Mouse (Mus musculus): ENCODE measurements around the gene Ptpn7. TPM values are rescaled to one million over a fixed set of nuclear protein-coding genes. Genes with fewer than 3 reads are reported as not detected.
"Not testable (repeated sequence)": the region's sequence is repeated elsewhere in the genome, so short reads cannot be mapped to it uniquely, and the experiment has no call there.

Ptpn7 gene
- polyA plus RNA-seq, 1 experiment from 2014 or later: 0.36 TPM

DNA sequence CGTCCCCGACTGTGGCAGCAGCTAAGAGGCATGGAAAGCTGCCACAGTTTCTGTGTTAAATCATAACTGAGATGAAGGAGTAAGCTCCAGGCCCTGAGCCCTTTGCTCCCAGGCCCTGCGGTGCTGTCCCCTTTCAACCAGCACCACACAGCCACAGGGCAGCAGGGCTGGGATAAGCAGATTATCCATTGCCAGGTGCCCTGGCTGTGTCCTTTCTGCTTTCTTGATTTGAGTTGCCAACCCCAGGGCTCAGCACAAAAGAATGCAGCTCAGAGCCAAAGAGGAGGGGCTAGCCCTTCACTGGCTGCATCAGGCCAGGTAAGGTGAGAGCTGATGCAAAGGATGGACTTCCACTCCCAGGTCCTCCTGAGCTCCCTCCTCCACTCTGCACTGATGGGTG, 45.2 kb downstream of the Ptpn7 start:
- Histone ChIP-seq H3K4me2 (no peak overlapping the region), H3K9ac (replicated peaks) (no peak overlapping the region), H3K27ac (replicated peaks) (no peak overlapping the region), H3K9me3 (replicated peaks) (no peaks in the 10 kb centered on the region), H3K4me1 (0 out of 2 replicates have a peak, but pooled peaks cover 3% of the 10 kb centered on the region), H3K27me3 (replicated peaks) (no peaks in the 10 kb centered on the region), H3K4me3 (replicated peaks) (no peak overlapping the region), H3K36me3 (no peaks in the 10 kb centered on the region)
- no peak for ATAC-seq (ENCODE audit: low FRiP score)
- WGBS: 94% methylated on average over 3 of the region's 3 CpGs

DNA sequence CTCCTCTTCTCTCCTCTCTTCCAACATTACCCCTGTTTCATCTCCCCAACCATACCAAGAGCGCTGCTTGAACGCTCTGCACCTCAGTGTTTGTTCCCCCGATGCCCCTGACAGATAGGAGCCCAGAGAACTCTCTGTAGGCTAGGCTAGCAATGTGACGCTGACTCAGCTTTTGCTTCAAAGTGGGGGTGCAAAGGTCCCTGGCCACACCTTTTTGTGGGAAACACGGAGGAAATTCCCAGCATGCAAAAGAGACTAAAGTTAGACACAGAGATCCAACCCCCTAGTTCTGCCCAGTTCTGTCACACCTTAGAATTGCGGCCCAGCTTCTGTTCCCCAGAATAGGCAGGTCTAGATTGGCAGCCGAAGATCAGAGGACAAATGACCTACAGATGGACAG, 46.4 kb downstream of the Ptpn7 start:
- no peak overlapping the region for H3K27ac ChIP-seq (replicated peaks)
- H3K9ac ChIP-seq (replicated peaks): no peak overlapping the region
- no peaks in the 10 kb centered on the region for H3K27me3 ChIP-seq (replicated peaks)
- no peak overlapping the region for H3K4me2 ChIP-seq
- no peaks in the 10 kb centered on the region for H3K36me3 ChIP-seq
- WGBS: 93% methylated on average over 7 of the region's 7 CpGs
- H3K4me3 ChIP-seq (replicated peaks): no peak overlapping the region
- H3K4me1 ChIP-seq: 0 out of 2 replicates have a peak, but pooled peaks cover 3% of the 10 kb centered on the region
- no peaks in the 10 kb centered on the region for H3K9me3 ChIP-seq (replicated peaks)
- ATAC-seq (ENCODE audit: low FRiP score): no peak

DNA sequence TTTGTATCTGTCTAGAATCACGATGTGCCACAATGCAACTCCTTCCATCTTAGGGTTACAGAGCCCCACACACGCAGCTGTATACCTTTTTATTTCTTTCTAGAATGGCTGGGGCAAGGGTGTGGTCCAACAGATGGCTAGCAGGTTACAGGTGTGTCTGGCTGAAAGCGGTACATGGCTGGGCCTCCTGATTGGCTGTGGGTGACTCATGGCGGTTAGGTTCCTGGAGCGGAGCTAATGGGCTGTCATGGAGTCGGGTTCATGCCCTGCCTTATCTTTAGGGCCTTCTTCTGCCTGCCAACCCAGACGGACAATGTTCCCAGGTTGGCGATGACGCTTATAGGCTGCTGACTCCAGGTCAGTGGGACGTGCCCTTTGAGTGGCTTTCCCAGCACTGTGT, 48.3 kb downstream of the Ptpn7 start:
- H3K27me3 ChIP-seq (replicated peaks): no peaks in the 10 kb centered on the region
- ATAC-seq (ENCODE audit: low FRiP score): no peak
- 0 out of 2 replicates have a peak, but pooled peaks cover 3% of the 10 kb centered on the region for H3K4me1 ChIP-seq
- H3K4me3 ChIP-seq (replicated peaks): no peak overlapping the region
- no peak overlapping the region for H3K27ac ChIP-seq (replicated peaks)
- WGBS: 89% methylated on average over 10 of the region's 10 CpGs
- H3K9ac ChIP-seq (replicated peaks): no peak overlapping the region
- H3K4me2 ChIP-seq: no peak overlapping the region
- no peaks in the 10 kb centered on the region for H3K9me3 ChIP-seq (replicated peaks)
- no peaks in the 10 kb centered on the region for H3K36me3 ChIP-seq

DNA sequence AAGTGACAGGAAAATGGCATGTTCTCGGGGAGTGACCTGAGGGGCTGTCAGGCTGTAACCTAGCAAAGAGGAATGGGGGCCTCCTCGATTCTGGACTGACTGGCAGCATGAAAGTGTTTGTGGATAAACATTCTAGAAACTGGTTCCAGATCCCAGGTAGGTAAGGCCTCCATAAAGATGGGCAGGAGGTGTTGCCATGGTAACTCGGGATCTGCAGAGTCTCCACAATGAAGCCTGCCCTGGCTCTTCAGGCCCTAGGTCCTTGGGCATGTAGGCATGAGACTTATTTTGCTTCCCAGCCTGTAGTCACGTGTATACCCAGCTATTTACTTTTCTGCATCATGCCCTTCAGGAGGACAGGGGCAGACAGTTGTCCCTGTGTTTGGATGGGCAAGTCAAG, 48.8 kb downstream of the Ptpn7 start:
- Histone ChIP-seq H3K4me2 (no peak overlapping the region), H3K27ac (replicated peaks) (no peak overlapping the region), H3K9me3 (replicated peaks) (no peaks in the 10 kb centered on the region), H3K4me1 (0 out of 2 replicates have a peak, but pooled peaks cover 3% of the 10 kb centered on the region), H3K9ac (replicated peaks) (no peak overlapping the region), H3K4me3 (replicated peaks) (no peak overlapping the region), H3K36me3 (no peaks in the 10 kb centered on the region), H3K27me3 (replicated peaks) (no peaks in the 10 kb centered on the region)
- 86% methylated on average over 4 of the region's 4 CpGs for WGBS
- ATAC-seq (ENCODE audit: low FRiP score): no peak

DNA sequence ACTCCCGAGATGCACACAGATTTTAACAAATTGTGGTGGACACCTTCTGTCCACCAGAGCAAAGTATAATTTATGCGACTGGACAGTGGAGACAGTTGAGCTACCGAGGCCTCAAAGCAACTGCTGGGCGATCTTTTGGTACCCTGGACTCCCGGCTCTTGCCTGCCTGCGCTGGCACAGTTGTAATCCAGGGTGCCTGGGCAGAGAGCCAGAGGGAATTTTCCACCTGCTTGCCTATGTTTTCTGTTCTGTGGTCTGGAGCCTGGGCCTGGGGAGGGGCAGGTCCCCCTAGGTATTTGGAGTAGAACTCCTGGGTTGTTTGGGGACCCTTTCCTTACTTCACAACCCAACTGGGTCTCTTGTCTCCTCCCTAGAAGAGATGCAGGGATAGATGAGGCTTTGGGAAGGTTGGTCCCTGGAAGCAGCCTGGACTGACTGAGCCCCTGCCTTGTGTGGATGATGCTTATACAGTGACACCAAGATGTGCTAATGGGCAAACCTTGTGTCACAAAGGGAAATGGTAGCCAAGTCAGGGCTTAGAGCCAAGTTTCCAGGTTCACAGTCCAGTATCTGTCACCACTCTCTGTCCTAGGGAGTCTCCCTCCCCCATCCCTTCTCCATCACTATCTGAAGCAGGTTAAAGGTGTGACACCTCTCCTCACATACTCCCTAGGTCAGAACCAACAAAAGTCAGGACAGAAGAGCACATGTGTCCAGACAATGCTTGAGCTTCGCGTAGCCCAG, 49.6 kb downstream of the Ptpn7 start:
- 79% methylated on average over 8 of the region's 8 CpGs for WGBS
- Histone ChIP-seq H3K4me3 (replicated peaks) (no peak overlapping the region), H3K27me3 (replicated peaks) (0 out of 2 replicates have a peak, but pooled peaks cover 2% of the 10 kb centered on the region), H3K36me3 (no peaks in the 10 kb centered on the region), H3K9ac (replicated peaks) (no peak overlapping the region), H3K27ac (replicated peaks) (no peak overlapping the region), H3K4me1 (peaks cover 3% of the 10 kb centered on the region; the same call in 1 of the 2 replicates), H3K9me3 (replicated peaks) (no peaks in the 10 kb centered on the region), H3K4me2 (no peak overlapping the region)
- no peak for ATAC-seq (ENCODE audit: low FRiP score)

DNA sequence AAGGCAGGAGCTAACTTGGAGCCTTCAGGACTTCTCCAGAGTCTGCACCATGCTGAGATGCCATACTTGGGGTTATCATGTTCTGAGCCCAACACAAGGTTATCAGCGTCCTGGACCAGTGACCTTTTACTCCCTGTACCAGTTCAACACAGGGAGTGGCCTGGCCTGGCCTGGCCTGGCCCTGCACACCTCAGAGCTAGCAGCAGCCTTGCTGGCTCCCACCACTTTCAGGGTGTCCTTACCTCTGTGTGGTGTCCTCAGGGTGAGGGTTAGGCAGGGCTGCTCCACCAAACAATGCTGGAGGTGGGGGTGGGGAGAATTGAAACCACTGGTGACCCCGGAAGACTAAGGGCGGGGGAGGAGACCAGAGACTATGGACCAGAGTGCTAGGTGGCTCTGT, 50.5 kb downstream of the Ptpn7 start:
- Histone ChIP-seq H3K36me3 (no peaks in the 10 kb centered on the region), H3K9ac (replicated peaks) (no peak overlapping the region), H3K4me3 (replicated peaks) (no peak overlapping the region), H3K27me3 (replicated peaks) (0 out of 2 replicates have a peak, but pooled peaks cover 2% of the 10 kb centered on the region), H3K4me1 (peaks cover 3% of the 10 kb centered on the region; the same call in 1 of the 2 replicates), H3K4me2 (no peak overlapping the region), H3K9me3 (replicated peaks) (no peaks in the 10 kb centered on the region), H3K27ac (replicated peaks) (no peak overlapping the region)
- 70% methylated on average over 3 of the region's 3 CpGs for WGBS
- ATAC-seq (ENCODE audit: low FRiP score): no peak

DNA sequence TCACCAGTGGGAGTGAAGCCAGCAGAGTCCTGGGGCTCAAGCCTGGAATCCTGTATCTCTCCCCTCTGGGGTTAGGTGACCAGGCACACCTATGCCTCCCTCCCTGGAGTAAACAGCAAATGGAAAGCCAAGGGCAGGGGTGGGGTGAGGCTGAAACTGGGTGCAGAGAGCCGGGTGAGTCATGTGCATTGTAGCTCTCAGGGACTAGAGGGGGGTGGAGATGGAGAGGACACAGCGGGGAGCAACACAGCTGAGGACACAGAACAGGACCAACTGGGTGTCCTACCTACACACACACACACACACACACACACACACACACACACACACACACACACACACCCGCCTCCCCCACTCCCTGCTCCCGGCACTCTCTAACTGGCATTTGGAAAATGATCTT, 50.9 kb downstream of the Ptpn7 start:
- H3K9ac ChIP-seq (replicated peaks): no peak overlapping the region
- H3K27ac ChIP-seq (replicated peaks): no peak overlapping the region
- ATAC-seq (ENCODE audit: low FRiP score): no peak
- H3K4me3 ChIP-seq (replicated peaks): no peak overlapping the region
- H3K36me3 ChIP-seq: no peaks in the 10 kb centered on the region
- H3K4me2 ChIP-seq: no peak overlapping the region
- peaks cover 3% of the 10 kb centered on the region; the same call in 1 of the 2 replicates for H3K4me1 ChIP-seq
- 83% methylated on average over 4 of the region's 4 CpGs for WGBS
- H3K9me3 ChIP-seq (replicated peaks): no peaks in the 10 kb centered on the region
- H3K27me3 ChIP-seq (replicated peaks): 0 out of 2 replicates have a peak, but pooled peaks cover 2% of the 10 kb centered on the region

DNA sequence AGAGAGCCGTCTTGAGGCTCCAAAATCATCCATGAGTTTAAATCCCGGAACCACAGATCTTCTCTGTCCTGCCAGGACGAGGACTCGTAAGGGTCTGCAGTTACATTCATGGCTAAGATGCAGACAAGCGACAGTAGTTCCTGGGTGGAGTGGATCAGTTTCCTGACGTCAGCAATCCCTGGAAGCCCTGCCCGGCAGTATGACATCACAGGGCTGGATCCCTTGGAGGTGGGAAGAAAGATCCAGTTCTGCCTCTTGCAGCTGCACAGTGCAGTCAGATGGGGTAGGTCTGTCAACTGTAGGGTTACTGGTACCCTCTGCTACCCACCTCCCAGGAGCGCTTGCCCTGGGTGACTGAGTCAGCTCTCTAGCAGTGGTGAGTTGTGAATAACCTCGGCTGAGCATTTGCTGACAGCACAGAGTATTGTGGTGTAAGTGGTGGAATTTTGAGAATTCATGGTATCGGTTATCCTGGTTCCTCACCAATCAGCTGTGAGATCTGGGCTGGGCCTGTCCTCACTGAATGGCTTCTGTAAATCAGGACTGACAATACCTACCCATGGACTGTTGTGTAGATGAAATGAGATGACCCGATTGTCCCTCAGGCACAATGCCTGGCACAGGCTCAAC, 51.6 kb downstream of the Ptpn7 start:
- Histone ChIP-seq H3K4me2 (no peak overlapping the region), H3K4me1 (peaks cover 3% of the 10 kb centered on the region; the same call in 1 of the 2 replicates), H3K36me3 (no peaks in the 10 kb centered on the region), H3K27ac (replicated peaks) (no peak overlapping the region), H3K9ac (replicated peaks) (no peak overlapping the region), H3K27me3 (replicated peaks) (0 out of 2 replicates have a peak, but pooled peaks cover 2% of the 10 kb centered on the region), H3K9me3 (replicated peaks) (no peaks in the 10 kb centered on the region), H3K4me3 (replicated peaks) (no peak overlapping the region)
- no peak for ATAC-seq (ENCODE audit: low FRiP score)
- 72% methylated on average over 11 of the region's 11 CpGs for WGBS

DNA sequence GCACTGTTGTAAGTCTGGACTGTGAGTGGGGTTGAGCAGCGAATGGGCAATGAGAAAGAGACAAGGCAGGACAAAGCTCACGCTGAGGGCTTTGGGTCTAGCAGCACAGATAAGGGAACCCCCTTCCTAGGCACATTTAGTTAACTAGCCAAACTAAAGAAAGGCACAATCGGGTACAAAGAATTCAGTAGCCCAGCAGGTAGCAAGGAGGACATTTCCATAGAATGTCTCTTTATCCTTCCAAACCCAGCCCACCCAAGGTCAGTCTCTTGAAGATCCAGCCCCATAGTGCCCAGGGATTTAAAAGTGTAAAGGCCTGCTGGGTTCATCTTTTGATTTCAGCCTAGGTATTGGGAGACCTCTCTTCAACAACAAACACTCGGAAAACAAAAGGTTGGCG, 53.4 kb downstream of the Ptpn7 start:
- H3K9me3 ChIP-seq (replicated peaks): no peaks in the 10 kb centered on the region
- H3K4me3 ChIP-seq (replicated peaks): no peak overlapping the region
- H3K27me3 ChIP-seq (replicated peaks): 0 out of 2 replicates have a peak, but pooled peaks cover 2% of the 10 kb centered on the region
- H3K9ac ChIP-seq (replicated peaks): no peak overlapping the region
- peaks cover 3% of the 10 kb centered on the region; the same call in 1 of the 2 replicates for H3K4me1 ChIP-seq
- 39% methylated on average over 5 of the region's 5 CpGs for WGBS
- H3K36me3 ChIP-seq: no peaks in the 10 kb centered on the region
- H3K27ac ChIP-seq (replicated peaks): no peak overlapping the region
- no peak overlapping the region for H3K4me2 ChIP-seq
- no peak for ATAC-seq (ENCODE audit: low FRiP score)

DNA sequence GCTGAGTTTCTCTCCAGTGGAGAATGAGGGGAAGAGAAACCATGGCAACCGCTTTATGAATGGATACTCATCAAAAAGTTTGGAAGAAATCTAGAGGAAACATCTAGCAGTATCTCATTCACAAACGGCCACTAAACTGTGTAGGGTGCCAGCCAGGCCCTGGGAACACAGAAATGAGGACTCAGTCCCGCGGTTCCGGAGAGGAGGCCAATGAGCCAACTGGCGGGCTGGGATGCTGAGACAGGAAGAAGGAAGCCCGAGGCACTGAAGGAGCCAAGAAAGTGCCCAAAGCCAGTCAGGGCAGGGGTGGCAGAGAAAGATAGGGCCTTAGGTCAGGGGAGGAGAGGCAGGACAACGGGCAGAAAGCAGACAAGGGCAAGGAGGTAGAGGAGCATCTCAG, 53.9 kb downstream of the Ptpn7 start:
- Histone ChIP-seq H3K4me2 (no peak overlapping the region), H3K27ac (replicated peaks) (no peak overlapping the region), H3K4me1 (peaks cover 3% of the 10 kb centered on the region; the same call in 1 of the 2 replicates), H3K27me3 (replicated peaks) (0 out of 2 replicates have a peak, but pooled peaks cover 2% of the 10 kb centered on the region), H3K36me3 (no peaks in the 10 kb centered on the region), H3K9me3 (replicated peaks) (no peaks in the 10 kb centered on the region), H3K4me3 (replicated peaks) (no peak overlapping the region), H3K9ac (replicated peaks) (no peak overlapping the region)
- ATAC-seq (ENCODE audit: low FRiP score): no peak
- WGBS: 37% methylated on average over 8 of the region's 8 CpGs

DNA sequence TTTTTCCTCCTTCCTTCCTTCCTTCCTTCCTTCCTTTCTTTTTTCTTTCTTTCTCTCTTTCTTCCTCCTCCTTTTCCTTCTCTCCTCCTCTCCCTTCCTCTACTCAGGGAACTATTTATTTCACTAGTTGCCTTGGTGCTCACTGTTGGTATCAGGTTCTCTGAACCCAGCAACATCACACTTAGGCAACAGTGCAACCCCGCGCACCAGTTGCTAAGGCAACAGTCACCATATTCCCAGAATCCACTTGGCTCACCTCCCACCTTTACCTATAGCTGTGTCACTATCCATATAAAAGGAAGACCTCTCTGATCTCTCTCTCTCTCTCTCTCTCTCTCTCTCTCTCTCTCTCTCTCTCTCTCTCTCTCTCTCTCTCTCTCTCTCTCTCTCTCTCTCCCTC, 54.5 kb downstream of the Ptpn7 start:
- 42% methylated on average over 2 of the region's 2 CpGs for WGBS
- not testable (repeated sequence) for H3K27ac ChIP-seq (replicated peaks); H3K4me2 ChIP-seq; H3K9me3 ChIP-seq (replicated peaks); H3K9ac ChIP-seq (replicated peaks); H3K4me1 ChIP-seq; ATAC-seq (ENCODE audit: low FRiP score); H3K36me3 ChIP-seq; H3K27me3 ChIP-seq (replicated peaks); H3K4me3 ChIP-seq (replicated peaks)

DNA sequence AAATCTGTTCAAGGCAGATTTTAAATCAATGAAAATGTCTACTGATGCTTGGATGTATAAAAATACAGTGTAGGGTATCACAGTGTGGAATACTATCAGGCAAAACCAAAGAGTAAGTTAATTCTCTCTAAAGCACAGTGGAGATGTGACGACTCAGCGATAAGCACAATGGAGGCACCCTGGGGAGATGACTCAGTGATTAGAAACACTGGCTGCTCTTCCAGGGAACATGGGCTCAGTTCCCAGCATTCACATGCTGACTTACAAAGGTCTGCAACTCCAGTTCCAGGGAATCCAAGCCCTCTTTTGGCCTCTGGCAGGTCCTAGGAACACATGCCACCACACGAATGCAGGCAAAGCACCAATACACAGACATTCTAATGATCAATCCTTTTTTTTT, 55.7 kb downstream of the Ptpn7 start:
- WGBS: 29% methylated on average over 3 of the region's 3 CpGs
- no peak overlapping the region for H3K4me3 ChIP-seq (replicated peaks)
- H3K9me3 ChIP-seq (replicated peaks): no peaks in the 10 kb centered on the region
- H3K27ac ChIP-seq (replicated peaks): no peak overlapping the region
- H3K27me3 ChIP-seq (replicated peaks): 0 out of 2 replicates have a peak, but pooled peaks cover 2% of the 10 kb centered on the region
- H3K4me1 ChIP-seq: no peaks in the 10 kb centered on the region; the same call in 1 of the 2 replicates
- H3K9ac ChIP-seq (replicated peaks): no peak overlapping the region
- ATAC-seq (ENCODE audit: low FRiP score): no peak; the same call in 1 of the 2 replicates
- H3K4me2 ChIP-seq: no peak overlapping the region
- H3K36me3 ChIP-seq: no peaks in the 10 kb centered on the region
